ENCODE assay signal across 8 mouse cellular contexts in genomic region chr17:8807345-8807744, GRCm38 (mm10).
DNase-seq lines count a peak whose midpoint lies in the region; ATAC-seq and TF ChIP-seq lines count a peak whose summit lies in the region.

No protein-coding gene starts in this region.

- no peak for ATAC-seq in liver, embryonic 14.5 days (ENCODE audit: insufficient read depth)

- H3K4me3 ChIP-seq in liver, embryonic 14.5 days (ENCODE audit: insufficient read depth in 1 of 2, low read depth in 2 of 2, low read length in 2 of 2) = no peak overlapping the region

- TF ChIP-seq CTCF in liver, embryonic 14.5 days (IDR thresholded peaks at IDR 0.05; ENCODE audit: low read depth) = peak; percentile 88

- TF ChIP-seq EP300 in liver, embryonic 14.5 days (IDR thresholded peaks at IDR 0.05; ENCODE audit: low read depth) = no peak

- 29% methylated on average over 3 of the region's 3 CpGs for WGBS in liver, embryonic 14.5 days (ENCODE audit: insufficient replicate concordance)

- H3K36me3 ChIP-seq in liver, embryonic 14.5 days (replicated peaks; ENCODE audit: control insufficient read depth, insufficient read depth, low read depth) = no peaks in the 10 kb centered on the region

- peaks cover 0 to 2% of the 10 kb centered on the region in 2 experiments; a peak in 2 of 4 replicates for H3K4me1 ChIP-seq in liver, embryonic 14.5 days (replicated peaks; ENCODE audit: control insufficient read depth in 2 of 2, insufficient read depth in 2 of 2, low read length in 1 of 2)

- no peak overlapping the region for H3K9ac ChIP-seq in liver, embryonic 14.5 days (replicated peaks)

- peaks cover 23% of the 10 kb centered on the region for H3K27me3 ChIP-seq in liver, embryonic 14.5 days (ENCODE audit: control insufficient read depth, insufficient read depth, low read length)

- no peak overlapping the region for H3K27ac ChIP-seq in liver, embryonic 14.5 days

- H3K4me2 ChIP-seq in liver, embryonic 14.5 days (ENCODE audit: low read depth) = no peak overlapping the region

- no peaks in the 10 kb centered on the region for H3K9me3 ChIP-seq in liver, embryonic 14.5 days (ENCODE audit: control insufficient read depth, low read length)

- peak; percentile 28 for DNase-seq in adrenal gland, adult 2 months
- no peak for DNase-seq in adrenal gland, postnatal 4 days (ENCODE audit: low spot score in 2 of 2)
- no peak for DNase-seq in liver, embryonic 14.5 days (ENCODE audit: low read depth in 3 of 3, low spot score in 3 of 3)
- DNase-seq in liver = no peak
- DNase-seq in embryo, embryonic 10.5 days (ENCODE audit: low spot score) = peak; percentile 81
- peak; percentile 36 for DNase-seq in naive thymus-derived CD4-positive, alpha-beta T cell, adult 2 months (ENCODE audit: low read depth)
- DNase-seq in Muller cell, postnatal 12 days (ENCODE audit: inconsistent ontology term) = no peak
- no peak for DNase-seq in spleen, postnatal 4 days (ENCODE audit: low spot score in 2 of 2)

Comparison
In these comparisons a context has a peak if more than half of its experiments do, and no peak if none do; other contexts are left out.
1. DNase-seq: peak in adrenal gland, adult 2 months (single experiment), embryo, embryonic 10.5 days (single experiment) and naive thymus-derived CD4-positive, alpha-beta T cell, adult 2 months (single experiment); none in adrenal gland, postnatal 4 days (0 of 2), liver, embryonic 14.5 days (0 of 3), liver (single experiment), Muller cell, postnatal 12 days (single experiment) and spleen, postnatal 4 days (0 of 2).